Mouse (Mus musculus): ENCODE measurements around the gene 4930452B06Rik. TPM values are rescaled to one million over a fixed set of nuclear protein-coding genes. Genes with fewer than 3 reads are reported as not detected.
"Not testable (repeated sequence)": the region's sequence is repeated elsewhere in the genome, so short reads cannot be mapped to it uniquely, and the experiment has no call there.

The 4930452B06Rik gene
- 10 to 100 TPM; 11.0 to 11.1 TPM for total RNA-seq (2021)
- long read RNA-seq, experiment 1, transcript 4930452B06Rik-201 (16 exons, 2,681 nt): major isoform, 8 of 18 reads
- long read RNA-seq, experiment 1, partial matches to known transcripts: 5 of 18 reads
- long read RNA-seq, experiment 1, other reads (novel, unspliced or antisense): 5 of 18 reads
- long read RNA-seq, experiment 2, transcript 4930452B06Rik-201 (16 exons, 2,681 nt): major isoform, 5 of 16 reads
- long read RNA-seq, experiment 2, partial matches to known transcripts: 8 of 16 reads
- long read RNA-seq, experiment 2, other reads (novel, unspliced or antisense): 3 of 16 reads

DNA sequence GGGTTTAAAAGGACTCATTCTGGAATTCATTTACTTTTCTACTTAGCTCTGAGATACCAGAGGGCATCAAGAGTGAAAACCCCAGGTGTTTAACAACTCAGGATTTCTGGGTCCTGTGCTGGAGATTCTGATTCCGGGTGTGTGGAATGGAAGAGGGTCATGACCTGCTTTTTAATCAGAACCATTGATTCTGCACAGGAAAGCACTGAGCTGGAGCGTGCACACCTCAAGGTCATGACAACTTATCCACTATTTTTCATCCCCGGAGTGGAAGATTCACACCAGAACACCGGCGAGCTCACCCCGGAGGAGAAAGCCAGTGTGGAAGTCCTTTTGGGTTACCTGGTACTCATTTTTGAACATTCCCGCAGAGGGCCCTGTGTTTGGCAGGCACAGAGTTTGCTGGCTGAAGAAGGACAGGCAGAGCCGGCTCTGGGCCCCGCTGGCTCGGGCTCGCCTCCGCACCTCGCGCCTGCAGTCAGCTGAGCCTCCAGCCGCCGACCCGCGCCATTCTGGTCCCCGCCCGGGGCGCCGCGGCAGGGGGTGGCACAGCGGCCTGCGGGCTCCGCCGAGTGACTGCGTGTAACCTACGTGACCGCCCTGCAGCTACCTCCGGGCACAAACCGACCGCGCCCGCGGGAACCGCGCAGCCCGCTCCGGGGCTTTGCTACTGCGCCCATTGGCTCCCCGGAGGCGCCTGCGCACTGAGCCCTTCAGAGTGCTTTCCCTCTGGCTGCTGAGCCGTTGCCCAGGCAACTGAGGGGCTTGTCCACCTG lies at the start of gene 4930452B06Rik:
4930452B06Rik (minus strand) TSS at position 605 of the 776 bp plus-strand sequence.
- peak; percentile 76 to 87 for DNase-seq (ENCODE audit: low spot score in 2 of 2)

- no peak for DNase-seq (ENCODE audit: low spot score in 2 of 2)
These were observed 46.6 kb upstream of the 4930452B06Rik start for GRCm38 (mm10) chr14:8712674-8713073.

DNA sequence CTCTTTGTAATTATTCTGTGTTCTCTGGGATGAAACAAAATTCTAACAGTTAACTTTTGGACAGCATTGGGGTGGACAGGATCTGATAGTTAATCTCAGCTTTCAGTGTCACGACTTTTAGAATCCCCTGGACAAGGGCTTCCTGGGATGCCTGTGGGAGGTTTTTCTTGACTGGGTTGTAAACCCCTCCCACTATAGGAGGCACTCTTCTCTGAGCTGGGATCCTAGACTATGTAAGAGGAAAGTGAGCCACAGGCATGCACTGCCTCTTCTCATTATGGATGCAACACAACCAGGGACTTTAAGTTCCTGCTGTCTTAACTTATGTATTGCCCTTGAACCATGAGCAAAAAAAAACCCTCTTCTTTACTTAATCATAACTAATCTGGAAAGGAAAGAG lies 23.4 kb upstream of the 4930452B06Rik start:
- no peak for DNase-seq (ENCODE audit: low spot score in 2 of 2)

- DNase-seq (ENCODE audit: low spot score in 2 of 2): no peak
These were observed 22.4 kb upstream of the 4930452B06Rik start for GRCm38 (mm10) chr14:8688462-8688861.

GRCm38 (mm10) chr14:8686185-8686584 lies 20.1 kb upstream of the 4930452B06Rik start:
- no peak for DNase-seq (ENCODE audit: low spot score in 2 of 2)

DNA sequence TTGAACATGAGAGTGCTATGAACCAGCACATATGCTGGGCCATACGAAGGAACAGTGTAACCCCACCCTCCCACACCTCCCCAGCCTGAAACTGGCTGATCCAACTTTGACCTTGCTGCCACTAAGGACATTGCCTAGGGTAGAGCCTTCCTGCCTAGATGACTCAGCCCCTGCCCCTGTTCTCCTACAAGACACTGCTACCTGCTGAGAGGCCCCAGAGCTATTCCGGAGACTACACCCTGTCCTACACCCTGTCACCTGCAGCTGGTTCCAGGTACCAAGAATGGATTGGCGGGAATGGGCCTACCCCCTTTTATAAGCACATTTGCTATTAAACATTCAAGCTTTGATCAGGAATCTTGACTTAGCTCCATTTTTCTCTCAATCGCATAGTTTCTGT lies 13.9 kb upstream of the 4930452B06Rik start:
- no peak for DNase-seq (ENCODE audit: low spot score in 2 of 2)

- no peak for DNase-seq (ENCODE audit: low spot score in 2 of 2)
These were observed 5.7 kb downstream of the 4930452B06Rik start for GRCm38 (mm10) chr14:8660359-8660758.

DNA sequence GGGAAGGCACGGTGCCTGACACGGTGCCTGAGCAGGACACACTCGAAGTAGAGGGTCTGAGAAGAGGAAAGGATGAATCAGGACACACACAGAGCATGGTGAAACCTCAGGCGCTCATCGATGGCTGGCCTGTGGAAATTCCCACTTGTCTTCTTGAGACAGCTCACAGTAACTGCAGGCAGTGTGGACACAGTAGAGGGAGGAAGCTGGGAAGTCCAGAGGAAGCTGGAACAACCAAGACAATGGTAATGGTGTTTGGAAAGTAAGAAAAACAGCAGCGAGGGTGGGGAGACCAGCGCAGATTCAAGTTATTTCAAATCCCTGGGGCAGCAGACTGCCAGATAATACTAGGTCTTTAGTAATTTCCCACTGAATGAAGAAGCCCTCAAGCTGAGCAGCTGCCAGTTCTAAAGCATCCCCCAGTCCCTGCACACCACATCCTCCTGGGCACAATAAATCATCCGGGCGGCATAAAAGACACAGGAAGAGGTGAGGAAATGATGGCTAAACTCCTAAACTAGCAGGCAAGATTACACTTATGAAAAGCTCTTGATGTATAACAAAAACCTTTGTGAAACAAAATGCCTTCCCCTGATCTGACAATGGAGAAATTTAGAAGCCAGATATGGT lies 24.3 kb downstream of the 4930452B06Rik start:
- no peak for DNase-seq (ENCODE audit: low spot score in 2 of 2)

DNA sequence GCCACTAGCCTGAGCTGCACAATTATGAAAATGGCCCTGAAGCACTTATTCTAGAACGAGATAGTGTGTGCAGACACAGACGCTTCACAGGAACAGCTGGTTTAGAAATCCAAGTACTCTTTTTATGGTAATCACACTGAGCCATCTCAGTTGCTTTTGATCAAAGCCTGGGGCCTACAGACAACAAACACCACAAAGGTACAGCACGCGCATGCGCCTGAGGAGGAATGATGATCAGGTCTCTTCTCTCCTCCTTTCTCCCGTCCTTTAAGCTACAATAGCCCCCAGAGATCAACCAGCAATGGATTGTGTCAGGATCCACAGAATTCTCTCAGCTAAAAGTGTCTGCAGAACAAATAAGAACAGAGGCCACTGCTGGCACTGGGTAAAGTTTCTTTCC lies 33.8 kb downstream of the 4930452B06Rik start:
- no peak for DNase-seq (ENCODE audit: low spot score in 2 of 2)

GRCm38 (mm10) chr14:8628406-8628805 lies 37.6 kb downstream of the 4930452B06Rik start:
- no peak for DNase-seq (ENCODE audit: low spot score in 2 of 2)

DNA sequence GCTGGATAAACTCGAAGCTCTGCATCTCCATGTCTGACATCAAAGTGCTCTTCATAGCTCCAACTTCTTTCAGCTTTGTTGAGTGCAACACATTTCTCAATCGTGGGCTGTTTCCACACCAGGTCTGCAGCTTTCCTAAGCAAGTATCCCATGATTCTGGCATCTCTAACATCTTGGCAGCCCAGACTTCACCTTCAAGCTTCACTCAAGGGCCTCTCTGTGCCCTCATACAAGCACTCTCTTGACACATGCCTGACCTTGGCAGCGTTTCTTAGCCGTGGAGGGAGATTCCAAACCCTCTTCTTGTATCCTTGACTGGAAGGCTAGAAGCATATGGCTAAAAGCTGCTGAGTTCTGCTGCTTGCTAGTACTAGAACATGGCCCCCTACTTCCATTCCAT lies 38.6 kb downstream of the 4930452B06Rik start:
- DNase-seq (ENCODE audit: low spot score in 2 of 2): no peak

- DNase-seq (ENCODE audit: low spot score in 2 of 2): no peak
These were observed 44.9 kb downstream of the 4930452B06Rik start for GRCm38 (mm10) chr14:8621164-8621563.

- no peak for DNase-seq (ENCODE audit: low spot score in 2 of 2)
These were observed 45.5 kb downstream of the 4930452B06Rik start for GRCm38 (mm10) chr14:8620580-8620979.

DNA sequence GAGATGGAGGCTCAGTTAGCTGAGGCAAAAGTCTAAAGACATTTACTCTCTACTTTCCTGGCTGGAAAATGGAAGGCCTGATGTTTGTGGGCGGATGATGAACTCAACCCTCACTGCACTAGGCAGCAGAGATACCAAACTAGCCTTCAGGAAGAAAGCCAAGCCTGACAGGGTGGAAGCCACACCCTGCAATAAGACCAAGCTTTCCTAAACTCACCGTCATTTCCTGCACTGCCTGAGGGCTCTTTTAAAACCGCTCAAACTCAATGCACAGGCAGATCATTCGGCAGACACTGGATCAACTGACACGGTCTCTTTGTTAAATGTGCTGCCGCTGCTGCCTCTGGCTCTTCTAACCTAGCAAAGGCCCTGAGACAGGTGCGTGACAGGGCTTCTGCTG lies 50.4 kb downstream of the 4930452B06Rik start:
- no peak for DNase-seq (ENCODE audit: low spot score in 2 of 2)

- DNase-seq (ENCODE audit: low spot score in 2 of 2): not testable (repeated sequence)
These were observed 51.6 kb downstream of the 4930452B06Rik start for GRCm38 (mm10) chr14:8614430-8614829.

DNA sequence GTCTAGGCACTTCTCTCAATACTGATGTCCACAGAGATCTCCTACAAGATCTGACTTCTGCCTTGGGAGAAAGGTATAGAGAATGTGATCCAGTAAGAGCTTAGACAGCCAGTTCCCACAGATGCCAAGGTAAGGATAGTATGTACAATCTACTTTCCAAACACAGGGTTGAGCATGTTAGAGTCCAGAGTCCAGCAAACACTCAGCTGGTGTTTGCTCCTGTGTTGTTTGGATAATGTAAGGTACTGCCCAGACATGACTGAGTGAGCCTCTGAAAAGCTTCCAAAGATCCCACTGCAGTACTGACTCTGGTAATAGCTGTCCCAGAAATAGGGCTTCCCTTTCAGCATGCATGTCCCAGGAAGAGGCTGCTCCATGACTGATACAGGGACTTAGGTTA lies 54.0 kb downstream of the 4930452B06Rik start:
- no peak for DNase-seq (ENCODE audit: low spot score in 2 of 2)

DNA sequence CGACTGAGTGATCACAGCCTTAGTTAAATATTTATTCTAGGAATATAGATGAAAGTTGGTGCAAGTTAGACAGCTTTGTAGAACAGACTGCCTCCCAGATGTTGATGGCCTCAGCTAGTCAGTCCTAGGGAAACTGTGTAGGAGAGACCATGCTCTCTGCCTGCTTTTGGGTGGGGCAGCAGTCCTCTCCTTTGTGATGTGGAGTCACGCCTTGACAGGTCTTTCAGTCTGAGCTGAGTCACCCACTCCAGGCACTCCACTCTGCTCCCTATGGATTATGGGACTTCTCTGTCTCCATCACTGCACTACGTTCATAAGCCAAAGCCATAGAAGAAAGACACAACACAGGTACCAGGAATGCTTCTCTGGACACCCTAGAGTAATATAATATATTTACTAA lies 55.9 kb downstream of the 4930452B06Rik start:
- no peak for DNase-seq (ENCODE audit: low spot score in 2 of 2)

- peak; percentile 66 to 70 for DNase-seq (ENCODE audit: low spot score in 2 of 2)
These were observed 57.4 kb downstream of the 4930452B06Rik start for GRCm38 (mm10) chr14:8608559-8609171.

DNA sequence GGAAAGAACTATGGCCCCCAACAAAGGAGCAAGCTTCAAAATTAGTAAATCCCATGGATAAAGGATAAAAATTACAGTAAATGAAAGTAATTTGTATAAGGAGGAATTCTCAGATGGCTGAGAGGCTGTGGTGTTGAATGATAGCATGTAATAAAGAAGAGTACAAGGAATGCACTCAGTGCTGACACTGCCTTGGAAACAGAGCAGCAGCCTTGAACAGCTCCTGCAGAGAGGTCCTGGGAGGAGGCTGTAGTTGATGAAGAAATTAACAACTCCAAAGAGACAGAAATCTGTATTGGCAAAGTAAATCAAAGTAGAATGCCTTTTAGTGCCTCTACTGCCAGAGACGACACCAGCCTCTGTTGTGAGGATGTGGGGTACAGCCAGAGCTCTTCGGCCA lies 61.1 kb downstream of the 4930452B06Rik start:
- DNase-seq (ENCODE audit: low spot score in 2 of 2): no peak

DNA sequence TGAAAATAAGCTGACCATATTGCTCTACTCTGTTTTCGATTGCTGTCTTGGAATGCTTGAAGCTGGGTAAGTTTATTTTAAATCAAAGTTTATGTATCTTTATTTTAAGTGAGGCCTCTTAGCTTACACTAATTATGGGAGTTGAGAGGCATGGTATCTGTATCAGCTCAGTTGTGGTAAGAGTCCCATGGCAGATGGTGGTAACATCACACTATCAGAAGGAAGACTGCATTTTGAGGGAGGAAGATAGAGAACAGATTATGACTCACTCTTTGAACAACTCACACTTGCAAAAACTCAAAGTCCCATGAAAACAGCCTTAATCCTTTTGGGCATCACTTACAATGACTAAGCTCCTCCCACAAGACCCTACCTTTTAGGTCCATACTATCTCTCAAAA lies 81.0 kb downstream of the 4930452B06Rik start:
- DNase-seq (ENCODE audit: low spot score in 2 of 2): no peak

DNA sequence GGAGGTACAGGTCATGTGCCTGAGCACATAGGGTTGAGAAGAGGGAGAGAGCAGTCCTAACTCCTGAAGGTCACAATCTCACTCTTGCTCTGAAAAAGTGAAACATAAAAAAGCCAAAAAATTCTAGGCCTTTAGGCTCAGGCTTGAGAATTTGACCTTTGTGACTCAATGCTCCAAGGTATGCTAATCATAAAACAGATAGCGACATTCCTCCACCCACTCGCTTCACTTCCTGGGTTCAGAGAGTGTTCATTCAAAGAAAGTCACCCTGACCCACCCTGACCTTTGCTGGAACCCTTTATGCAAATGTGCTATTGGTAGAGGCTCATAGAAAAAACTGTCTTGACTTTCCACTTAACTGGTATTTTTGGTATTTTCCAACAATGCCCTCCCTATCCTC lies 115.0 kb downstream of the 4930452B06Rik start:
- DNase-seq (ENCODE audit: low spot score in 2 of 2): not testable (repeated sequence)

DNA sequence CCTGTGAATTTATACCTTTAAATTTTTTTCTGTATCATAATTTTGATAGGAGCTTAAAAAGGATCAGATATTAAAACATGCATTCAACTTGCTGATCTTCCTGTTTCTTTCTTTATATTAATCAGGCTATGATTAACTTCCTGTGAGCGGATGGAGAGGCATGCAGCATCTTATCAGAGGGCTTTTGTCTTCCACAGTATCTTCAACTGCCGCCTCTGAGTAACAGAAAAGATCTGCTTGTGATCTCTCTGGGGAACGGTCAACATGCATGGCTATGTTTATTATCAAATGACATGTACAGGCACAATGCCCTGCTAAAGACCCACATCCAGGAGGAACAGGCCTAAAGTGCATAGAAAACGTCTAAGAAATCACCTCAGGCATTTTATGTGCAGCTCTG lies 116.9 kb downstream of the 4930452B06Rik start:
- DNase-seq (ENCODE audit: low spot score in 2 of 2): no peak
